Mouse (Mus musculus): ENCODE measurements around the gene Slc7a11. TPM values are rescaled to one million over a fixed set of nuclear protein-coding genes. Genes with fewer than 3 reads are reported as not detected.

Slc7a11 gene
- polyA plus RNA-seq, 1 experiment: 0.99 TPM

DNA sequence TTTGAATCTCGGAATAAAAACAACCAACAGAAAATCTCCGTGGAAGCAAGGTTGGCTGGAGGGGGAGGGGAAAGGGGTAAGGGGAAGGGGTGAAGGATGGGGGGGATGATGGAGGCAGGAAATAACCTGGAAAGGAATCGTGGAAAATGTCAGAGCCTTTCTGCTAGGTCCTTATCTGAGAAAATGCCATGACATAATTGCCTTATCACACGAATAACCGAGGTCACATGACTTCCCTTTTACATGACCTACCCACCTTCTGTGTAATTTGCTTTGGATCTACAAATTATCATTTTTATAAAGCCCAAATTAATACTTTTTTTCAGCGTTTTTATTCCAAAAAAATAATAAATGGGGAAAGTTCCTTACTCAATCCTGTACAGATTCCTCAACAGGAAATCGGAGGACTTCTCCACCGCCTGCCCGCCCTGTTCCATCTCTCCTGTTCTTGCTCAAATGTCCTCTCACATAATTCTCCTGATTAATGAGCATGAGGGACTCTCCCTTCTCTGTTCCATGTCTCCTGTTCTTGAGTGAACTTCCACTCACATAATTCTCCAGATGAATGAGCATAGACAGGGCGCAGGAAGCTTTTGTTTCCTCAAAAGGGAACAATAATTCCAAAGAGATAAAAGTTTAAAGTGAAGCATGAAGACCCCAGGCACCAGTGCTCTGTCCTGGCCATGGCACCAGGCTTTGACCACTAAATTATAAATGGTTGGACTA is 1.8 kb upstream of the Slc7a11 start:
- no peaks in the 10 kb centered on the region for H3K36me3 ChIP-seq (ENCODE audit: control insufficient read depth, insufficient read depth, low read length)
- 71% methylated on average over 10 of the region's 10 CpGs for WGBS
- no peaks in the 10 kb centered on the region; the same call in 1 of the 2 replicates for H3K27me3 ChIP-seq (ENCODE audit: control insufficient read depth, insufficient read depth, low read length)
- H3K4me1 ChIP-seq (ENCODE audit: control insufficient read depth, insufficient read depth, insufficient read length): no peaks in the 10 kb centered on the region
- TF ChIP-seq POLR2A (IDR thresholded peaks at IDR 0.05; ENCODE audit: low read depth, low read length) (no peak), CTCF (IDR thresholded peaks at IDR 0.05; ENCODE audit: extremely low read depth, insufficient read depth, insufficient read length, insufficient replicate concordance) (no peak)
- H3K4me3 ChIP-seq (ENCODE audit: extremely low read depth, insufficient read depth, insufficient read length): no peak overlapping the region
- no peak overlapping the region for H3K27ac ChIP-seq (ENCODE audit: insufficient read depth, low read length)
- DNase-seq (ENCODE audit: low read depth in 1 of 2, low spot score in 2 of 2): no peak

DNA sequence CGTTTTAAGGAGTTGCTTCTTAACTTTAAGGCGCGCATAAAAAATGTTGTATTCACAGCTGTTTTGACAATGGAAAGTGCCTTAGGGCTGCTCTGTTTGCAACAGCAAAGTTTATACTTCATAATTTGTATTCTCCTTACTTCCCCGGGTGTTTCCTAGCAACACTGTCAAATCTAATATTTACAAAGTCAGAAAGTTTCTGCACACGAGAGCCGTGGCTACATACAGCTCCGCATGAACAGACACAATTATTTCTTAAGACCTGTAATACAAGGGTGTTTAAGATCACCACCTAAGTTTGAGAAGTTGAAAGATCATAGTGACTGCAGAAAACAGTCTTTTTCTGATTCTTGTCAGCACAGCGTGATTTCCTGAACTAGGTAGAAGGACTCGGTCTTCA is 528 bp upstream of the Slc7a11 start:
- DNase-seq (ENCODE audit: low read depth in 1 of 2, low spot score in 2 of 2): no peak
- H3K36me3 ChIP-seq (ENCODE audit: control insufficient read depth, insufficient read depth, low read length): no peaks in the 10 kb centered on the region
- peak overlapping the region; percentile 35 for H3K4me3 ChIP-seq (ENCODE audit: extremely low read depth, insufficient read depth, insufficient read length)
- no peaks in the 10 kb centered on the region; the same call in 1 of the 2 replicates for H3K27me3 ChIP-seq (ENCODE audit: control insufficient read depth, insufficient read depth, low read length)
- 4% methylated on average over 9 of the region's 9 CpGs for WGBS
- no peak for TF ChIP-seq CTCF (IDR thresholded peaks at IDR 0.05; ENCODE audit: extremely low read depth, insufficient read depth, insufficient read length, insufficient replicate concordance)
- TF ChIP-seq POLR2A (IDR thresholded peaks at IDR 0.05; ENCODE audit: low read depth, low read length): no peak
- H3K27ac ChIP-seq (ENCODE audit: insufficient read depth, low read length): no peak overlapping the region
- H3K4me1 ChIP-seq (ENCODE audit: control insufficient read depth, insufficient read depth, insufficient read length): no peaks in the 10 kb centered on the region

DNA sequence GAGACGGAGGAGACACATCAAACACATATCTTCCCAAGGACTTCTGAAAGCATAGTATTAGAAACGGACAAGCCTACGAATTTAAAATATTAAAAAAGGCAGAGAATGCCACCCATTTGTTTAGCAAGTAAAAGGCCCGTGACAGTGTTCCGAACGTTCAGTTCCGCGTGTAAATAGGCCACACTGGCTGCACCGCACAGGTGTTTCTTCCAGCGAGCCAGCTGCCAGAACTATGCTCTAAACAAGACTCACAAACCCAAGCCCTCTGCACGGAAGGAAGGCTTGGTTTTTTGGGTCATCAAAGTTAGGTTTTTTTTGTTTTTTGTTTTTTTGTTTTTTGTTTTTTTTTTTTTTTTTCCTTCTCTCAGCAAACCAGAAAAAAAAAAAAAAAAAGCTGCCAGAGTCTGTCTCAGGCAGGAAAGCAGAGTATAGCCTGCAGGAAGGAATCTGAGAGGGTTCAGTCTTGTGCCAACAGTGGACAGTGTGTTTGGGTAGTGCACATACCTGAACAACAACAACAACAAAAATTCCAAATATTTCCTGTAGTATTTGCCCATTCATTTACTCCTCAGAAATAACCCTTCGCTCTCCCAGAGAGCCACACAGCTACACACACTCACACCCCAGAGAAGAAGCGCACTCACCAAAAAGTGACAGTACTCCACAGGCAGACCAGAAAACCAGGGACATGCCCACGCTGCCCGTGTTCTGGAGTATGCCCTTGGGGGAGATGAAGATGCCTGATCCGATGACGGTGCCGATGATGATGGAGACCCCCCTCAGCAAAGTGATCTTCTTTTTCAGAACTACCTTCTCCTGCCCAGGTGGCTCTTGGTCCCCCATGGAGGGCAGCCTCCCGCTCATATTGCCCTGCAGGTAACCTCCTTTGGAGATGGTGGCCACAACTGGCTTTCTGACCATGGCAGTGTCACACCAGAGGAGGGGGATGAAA is 797 bp downstream of the Slc7a11 start:
- DNase-seq (ENCODE audit: low read depth in 1 of 2, low spot score in 2 of 2): no peak
- H3K27me3 ChIP-seq (ENCODE audit: control insufficient read depth, insufficient read depth, low read length): no peaks in the 10 kb centered on the region; the same call in 1 of the 2 replicates
- H3K4me3 ChIP-seq (ENCODE audit: extremely low read depth, insufficient read depth, insufficient read length): no peak overlapping the region
- H3K36me3 ChIP-seq (ENCODE audit: control insufficient read depth, insufficient read depth, low read length): no peaks in the 10 kb centered on the region
- no peaks in the 10 kb centered on the region for H3K4me1 ChIP-seq (ENCODE audit: control insufficient read depth, insufficient read depth, insufficient read length)
- 84% methylated on average over 19 of the region's 19 CpGs for WGBS
- H3K27ac ChIP-seq (ENCODE audit: insufficient read depth, low read length): no peak overlapping the region
- TF ChIP-seq POLR2A (IDR thresholded peaks at IDR 0.05; ENCODE audit: low read depth, low read length) (no peak), CTCF (IDR thresholded peaks at IDR 0.05; ENCODE audit: extremely low read depth, insufficient read depth, insufficient read length, insufficient replicate concordance) (no peak)

DNA sequence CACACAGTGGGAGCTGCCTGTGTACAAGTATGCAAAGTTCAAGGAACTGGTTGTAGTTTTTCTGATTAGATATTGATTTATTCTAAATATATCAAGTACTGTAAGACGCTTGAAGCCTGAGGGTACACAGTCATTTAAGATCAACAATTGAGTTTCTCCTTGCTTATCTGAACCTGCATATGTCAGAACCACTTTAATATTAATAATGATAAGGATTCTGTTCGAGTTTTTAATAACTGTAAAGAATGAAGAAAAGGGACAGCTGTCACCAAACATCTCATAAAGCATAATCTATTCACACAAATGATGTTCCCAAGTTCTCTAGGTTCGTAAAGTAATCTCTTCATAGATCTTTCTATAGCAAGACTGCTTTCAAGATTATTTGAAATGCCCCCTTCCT is 2.1 kb downstream of the Slc7a11 start:
- TF ChIP-seq CTCF (IDR thresholded peaks at IDR 0.05; ENCODE audit: extremely low read depth, insufficient read depth, insufficient read length, insufficient replicate concordance) (no peak), POLR2A (IDR thresholded peaks at IDR 0.05; ENCODE audit: low read depth, low read length) (no peak)
- 80% methylated on average over 3 of the region's 3 CpGs for WGBS

DNA sequence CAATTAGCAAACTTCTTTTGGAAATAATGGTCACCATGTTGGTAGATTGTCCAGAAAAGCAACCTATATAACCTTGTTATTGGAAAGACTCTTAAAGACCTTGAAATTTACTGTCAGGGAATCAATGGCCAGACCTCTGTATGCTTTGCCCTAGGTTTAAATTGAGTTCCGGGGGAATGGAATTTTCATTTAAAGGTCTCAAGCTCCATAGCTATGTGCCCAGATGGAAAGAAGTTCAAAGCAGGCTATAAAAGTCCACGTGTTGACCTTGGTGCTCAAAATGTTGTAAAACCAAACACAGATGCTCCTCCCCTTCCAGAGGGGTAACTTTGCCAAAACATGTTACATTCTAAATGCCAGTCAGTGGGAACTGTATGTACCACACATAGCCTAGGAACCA is 3.0 kb downstream of the Slc7a11 start:
- no peaks in the 10 kb centered on the region; the same call in 1 of the 2 replicates for H3K27me3 ChIP-seq (ENCODE audit: control insufficient read depth, insufficient read depth, low read length)
- no peaks in the 10 kb centered on the region for H3K4me1 ChIP-seq (ENCODE audit: control insufficient read depth, insufficient read depth, insufficient read length)
- no peaks in the 10 kb centered on the region for H3K36me3 ChIP-seq (ENCODE audit: control insufficient read depth, insufficient read depth, low read length)
- no peak overlapping the region for H3K4me3 ChIP-seq (ENCODE audit: extremely low read depth, insufficient read depth, insufficient read length)
- WGBS: 81% methylated on average over 2 of the region's 2 CpGs
- no peak overlapping the region for H3K27ac ChIP-seq (ENCODE audit: insufficient read depth, low read length)
- no peak for TF ChIP-seq CTCF (IDR thresholded peaks at IDR 0.05; ENCODE audit: extremely low read depth, insufficient read depth, insufficient read length, insufficient replicate concordance)
- DNase-seq (ENCODE audit: low read depth in 1 of 2, low spot score in 2 of 2): no peak

More for the DNA sequence above, 2.1 kb downstream of the Slc7a11 start:
- Histone ChIP-seq H3K27me3 (ENCODE audit: control insufficient read depth, insufficient read depth, low read length) (no peaks in the 10 kb centered on the region; the same call in 1 of the 2 replicates), H3K4me3 (ENCODE audit: extremely low read depth, insufficient read depth, insufficient read length) (no peak overlapping the region), H3K4me1 (ENCODE audit: control insufficient read depth, insufficient read depth, insufficient read length) (no peaks in the 10 kb centered on the region), H3K27ac (ENCODE audit: insufficient read depth, low read length) (no peak overlapping the region), H3K36me3 (ENCODE audit: control insufficient read depth, insufficient read depth, low read length) (no peaks in the 10 kb centered on the region)
- DNase-seq (ENCODE audit: low read depth in 1 of 2, low spot score in 2 of 2): no peak

DNA sequence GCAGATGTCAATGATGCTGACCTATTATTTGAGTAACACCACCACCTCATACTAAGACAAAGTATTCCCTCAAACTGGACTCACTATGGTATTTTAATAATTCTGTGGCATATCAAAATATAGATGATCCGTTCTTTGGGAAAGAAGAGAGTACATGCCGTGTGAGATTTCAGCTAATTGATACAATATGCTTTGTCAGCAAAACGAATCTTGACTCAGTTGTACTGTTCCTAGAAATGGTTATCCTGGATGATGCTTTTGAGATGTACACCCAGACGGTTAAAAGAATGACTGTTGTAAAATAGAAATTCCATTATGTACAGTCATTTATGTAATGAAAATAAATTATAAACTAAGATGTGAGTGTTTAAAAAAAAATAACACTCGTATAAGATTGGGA is 4.0 kb downstream of the Slc7a11 start:
- TF ChIP-seq CTCF (IDR thresholded peaks at IDR 0.05; ENCODE audit: extremely low read depth, insufficient read depth, insufficient read length, insufficient replicate concordance) (no peak), POLR2A (IDR thresholded peaks at IDR 0.05; ENCODE audit: low read depth, low read length) (no peak)
- Histone ChIP-seq H3K4me1 (ENCODE audit: control insufficient read depth, insufficient read depth, insufficient read length) (no peaks in the 10 kb centered on the region), H3K36me3 (ENCODE audit: control insufficient read depth, insufficient read depth, low read length) (no peaks in the 10 kb centered on the region), H3K27ac (ENCODE audit: insufficient read depth, low read length) (no peak overlapping the region), H3K4me3 (ENCODE audit: extremely low read depth, insufficient read depth, insufficient read length) (no peak overlapping the region), H3K27me3 (ENCODE audit: control insufficient read depth, insufficient read depth, low read length) (no peaks in the 10 kb centered on the region)
- no peak for DNase-seq (ENCODE audit: low read depth in 1 of 2, low spot score in 2 of 2)
- 91% methylated on average over 5 of the region's 5 CpGs for WGBS
